Mouse (Mus musculus) liver, embryonic 15.5 days (tissue): ENCODE data around the gene Ccz1. TPM values are rescaled to one million over a fixed set of nuclear protein-coding genes. Genes with fewer than 3 reads are reported as not detected.

Experiments used
- ATAC-seq: fragments of 200-750 bp; cut with Nextera tagmentation; 2 replicates; pipeline ENCODE4 v1.8.0; 2017; ENCODE audit warnings: moderate number of reproducible peaks, mild to moderate bottlenecking, moderate library complexity; ENCODE audit not compliant: insufficient read depth
- H3K27ac ChIP-seq: fragments of 300-500 bp; sonication (generic); replicated peaks from 2 replicates; pipeline ENCODE4 v1.5.1; 2015; ENCODE audit warnings: mild to moderate bottlenecking, inconsistent platforms
- H3K27me3 ChIP-seq: fragments of 300-500 bp; sonication (generic); 2 replicates; pipeline ENCODE4 v1.6.1; 2015; ENCODE audit warnings: mild to moderate bottlenecking, inconsistent platforms
- H3K36me3 ChIP-seq: fragments of 300-500 bp; sonication (generic); replicated peaks from 2 replicates; pipeline ENCODE4 v1.6.1; 2015; ENCODE audit warnings: moderate library complexity, mild to moderate bottlenecking, inconsistent platforms
- H3K4me1 ChIP-seq: fragments of 300-500 bp; sonication (generic); replicated peaks from 2 replicates; pipeline ENCODE4 v1.6.1; 2015; ENCODE audit warnings: inconsistent platforms
- H3K4me2 ChIP-seq: fragments of 300-500 bp; sonication (generic); 2 replicates; pipeline ENCODE4 v1.6.1; 2015; ENCODE audit warnings: moderate library complexity, mild to moderate bottlenecking, inconsistent platforms
- H3K4me3 ChIP-seq: fragments of 300-500 bp; sonication (generic); replicated peaks from 2 replicates; pipeline ENCODE4 v1.5.1; 2015; ENCODE audit warnings: mild to moderate bottlenecking, inconsistent platforms
- H3K9ac ChIP-seq: fragments of 300-500 bp; sonication (generic); 2 replicates; pipeline ENCODE4 v1.6.1; 2015; ENCODE audit warnings: moderate library complexity, mild to moderate bottlenecking, inconsistent platforms
- H3K9me3 ChIP-seq: fragments of 300-500 bp; sonication (generic); replicated peaks from 2 replicates; pipeline ENCODE4 v1.6.1; 2016; ENCODE audit warnings: inconsistent platforms
- WGBS: fragments of 180-500 bp; shearing (Covaris S2); methylation state at CpG from one replicate; pipeline ENCODE4 v1.1.7; 2015; ENCODE audit warnings: mixed read lengths; ENCODE audit not compliant: insufficient replicate concordance; 5-methylcytosine and 5-hydroxymethylcytosine counted together
- polyA plus RNA-seq: library from polyadenylated mRNA; unstranded; fragments of >200 nt; fragmentation: Nextera tagmentation; extraction: Ambion mirVana; gene quantifications from 2 replicates; pipeline ENCODE4 v1.2.1, GENCODE M21; 2015

The Ccz1 gene
- polyA plus RNA-seq, 1 experiment from 2014 or later, result 35.7 TPM

DNA sequence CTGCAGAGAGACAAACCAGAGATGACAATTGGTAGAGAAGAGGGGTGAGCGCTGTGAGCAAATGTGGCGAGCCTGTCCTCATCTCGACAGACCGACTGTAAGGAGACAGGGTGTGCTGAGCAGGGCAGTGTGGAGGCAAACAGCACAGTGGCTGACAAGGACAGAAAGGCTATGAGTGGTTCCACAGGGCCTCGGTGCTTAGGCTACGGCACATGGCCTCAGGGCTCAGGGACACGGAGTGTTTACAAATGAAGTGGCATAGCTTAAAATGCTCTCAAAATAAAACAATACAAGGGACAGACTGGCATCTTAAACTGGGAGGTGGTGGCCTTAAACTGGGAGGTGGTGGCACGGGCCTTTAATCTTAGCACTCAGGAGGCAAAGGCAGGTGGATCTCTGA is 21.4 kb downstream of the Ccz1 start:
- peaks cover 100% of the 10 kb centered on the region for H3K36me3 ChIP-seq
- H3K4me3 ChIP-seq, result no peak overlapping the region
- H3K27ac ChIP-seq, result no peak overlapping the region
- H3K27me3 ChIP-seq, result no peaks in the 10 kb centered on the region
- no peak overlapping the region for H3K9ac ChIP-seq
- no peak for ATAC-seq
- no peaks in the 10 kb centered on the region for H3K4me1 ChIP-seq
- WGBS, result 81% methylated on average over 8 of the region's 8 CpGs
- H3K9me3 ChIP-seq, result no peaks in the 10 kb centered on the region
- H3K4me2 ChIP-seq, result no peak overlapping the region

DNA sequence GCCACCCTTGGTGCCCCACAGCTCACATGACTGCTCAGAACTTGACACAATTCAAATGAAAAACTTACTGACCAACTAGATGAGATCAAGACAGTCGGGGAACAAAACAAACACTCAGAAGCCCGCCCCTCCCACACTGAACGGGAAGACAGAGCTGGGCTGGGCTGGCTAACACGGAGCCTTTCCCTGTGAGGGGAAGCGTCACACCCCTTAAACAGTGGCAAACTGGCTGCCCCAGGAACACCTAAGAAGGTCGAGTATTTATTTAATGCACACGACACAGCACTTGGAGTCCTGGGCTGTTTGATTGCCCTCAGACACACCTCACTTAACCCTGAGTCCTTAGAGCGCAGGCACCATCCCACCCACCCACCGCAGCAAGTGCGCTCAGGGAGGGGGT is 22.0 kb downstream of the Ccz1 start:
- H3K4me1 ChIP-seq, result no peaks in the 10 kb centered on the region
- H3K27ac ChIP-seq, result no peak overlapping the region
- H3K9ac ChIP-seq, result no peak overlapping the region
- no peaks in the 10 kb centered on the region for H3K9me3 ChIP-seq
- H3K36me3 ChIP-seq, result peaks cover 100% of the 10 kb centered on the region
- no peaks in the 10 kb centered on the region for H3K27me3 ChIP-seq
- no peak for ATAC-seq
- no peak overlapping the region for H3K4me3 ChIP-seq
- H3K4me2 ChIP-seq, result no peak overlapping the region
- WGBS, result 84% methylated on average over 10 of the region's 10 CpGs

DNA sequence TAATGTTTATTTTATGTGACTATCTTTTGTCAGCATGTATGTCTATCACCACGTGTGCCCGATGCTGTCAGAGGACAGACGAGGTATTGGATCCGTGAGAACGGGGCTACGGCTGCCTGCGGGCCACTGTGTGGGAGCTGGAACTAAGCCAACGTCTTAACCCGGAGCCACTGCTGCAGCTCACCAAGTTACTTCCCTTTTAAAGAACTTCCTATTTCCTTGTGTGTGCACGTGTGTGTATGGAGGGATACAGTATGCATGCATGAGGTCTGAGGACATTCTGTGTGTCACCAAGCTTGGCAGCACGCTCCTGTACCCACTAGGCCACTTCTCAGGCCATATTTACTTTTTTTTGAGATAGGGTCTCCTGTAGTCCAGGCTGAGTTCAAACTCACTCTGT is 24.6 kb downstream of the Ccz1 start:
- H3K27ac ChIP-seq, result no peak overlapping the region
- peaks cover 97% of the 10 kb centered on the region for H3K36me3 ChIP-seq
- ATAC-seq, result no peak
- no peak overlapping the region for H3K4me3 ChIP-seq
- H3K9ac ChIP-seq, result no peak overlapping the region
- no peaks in the 10 kb centered on the region for H3K27me3 ChIP-seq
- no peaks in the 10 kb centered on the region for H3K9me3 ChIP-seq
- 43% methylated on average over 11 of the region's 11 CpGs for WGBS
- no peaks in the 10 kb centered on the region for H3K4me1 ChIP-seq
- H3K4me2 ChIP-seq, result no peak overlapping the region

DNA sequence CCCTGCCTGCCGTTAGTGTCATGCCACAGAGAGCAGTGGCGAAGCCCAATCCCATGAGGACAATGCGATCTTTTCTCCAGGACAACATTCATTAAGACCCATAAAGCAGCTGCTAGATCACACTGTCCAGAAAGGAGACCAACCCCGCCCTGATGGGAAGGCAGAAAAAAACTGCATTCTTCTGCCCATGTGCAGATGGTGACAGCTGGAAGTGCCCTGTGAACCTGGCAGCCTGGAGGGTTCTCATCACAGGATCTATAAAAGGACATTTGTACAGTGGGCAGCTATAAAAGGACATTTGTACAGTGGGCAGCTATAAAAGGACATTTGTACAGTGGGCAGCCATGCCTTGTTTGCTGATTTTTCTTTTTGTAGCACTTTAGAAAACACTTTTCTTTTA is 25.6 kb downstream of the Ccz1 start:
- Histone ChIP-seq H3K9me3 (no peaks in the 10 kb centered on the region), H3K27ac (no peak overlapping the region), H3K4me1 (no peaks in the 10 kb centered on the region), H3K4me2 (no peak overlapping the region), H3K36me3 (peaks cover 97% of the 10 kb centered on the region), H3K27me3 (no peaks in the 10 kb centered on the region), H3K9ac (no peak overlapping the region), H3K4me3 (no peak overlapping the region)
- ATAC-seq, result no peak
- WGBS, result 78% methylated on average over 4 of the region's 4 CpGs

DNA sequence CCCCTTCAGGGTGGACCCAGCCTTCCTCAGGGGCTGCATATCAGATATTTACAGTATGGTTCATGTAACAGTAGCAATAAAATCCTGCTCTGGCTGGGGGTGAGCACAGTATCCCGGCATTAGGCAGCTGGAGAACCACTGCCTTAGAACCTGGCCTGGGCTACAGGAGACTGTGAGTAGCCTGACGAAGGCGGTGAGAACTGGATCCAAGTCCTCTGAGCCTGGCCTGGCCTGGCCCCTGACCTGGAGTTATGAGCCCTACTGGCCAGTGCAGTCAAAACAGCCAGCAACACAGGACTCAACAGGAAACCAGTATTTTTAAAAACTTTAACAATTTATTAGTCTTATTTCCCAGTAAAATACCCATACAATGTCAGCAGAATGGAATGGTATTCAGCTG is 27.1 kb downstream of the Ccz1 start:
- Histone ChIP-seq H3K9ac (no peak overlapping the region), H3K9me3 (no peaks in the 10 kb centered on the region), H3K4me1 (no peaks in the 10 kb centered on the region), H3K4me3 (no peak overlapping the region), H3K4me2 (no peak overlapping the region), H3K27me3 (no peaks in the 10 kb centered on the region), H3K27ac (no peak overlapping the region), H3K36me3 (peaks cover 89% of the 10 kb centered on the region)
- no peak for ATAC-seq
- 90% methylated on average over 3 of the region's 3 CpGs for WGBS

DNA sequence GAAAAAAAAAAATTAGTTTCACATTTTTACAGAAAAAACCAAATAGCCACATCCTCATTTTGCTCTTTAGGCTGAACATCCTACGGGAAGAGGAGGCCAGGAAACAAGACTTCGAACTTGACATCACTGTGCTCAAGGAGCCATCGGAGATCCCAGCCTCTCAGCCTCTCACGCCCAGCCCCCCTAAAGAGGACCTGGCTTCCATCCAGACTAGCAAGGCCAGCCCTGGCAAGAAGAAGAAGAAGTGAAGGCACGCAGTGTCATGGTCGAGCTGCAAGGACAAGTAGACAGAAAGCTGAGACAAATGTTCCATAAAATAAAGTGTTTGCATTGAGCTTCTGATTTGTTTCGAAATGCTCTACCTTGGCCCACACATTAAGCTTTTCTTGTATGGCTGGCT is 29.3 kb downstream of the Ccz1 start:
- no peaks in the 10 kb centered on the region for H3K9me3 ChIP-seq
- no peaks in the 10 kb centered on the region for H3K4me1 ChIP-seq
- peaks cover 67% of the 10 kb centered on the region for H3K36me3 ChIP-seq
- H3K27me3 ChIP-seq, result no peaks in the 10 kb centered on the region
- H3K4me3 ChIP-seq, result no peak overlapping the region
- ATAC-seq, result no peak
- H3K9ac ChIP-seq, result no peak overlapping the region
- WGBS, result 84% methylated on average over 7 of the region's 7 CpGs
- H3K4me2 ChIP-seq, result no peak overlapping the region
- no peak overlapping the region for H3K27ac ChIP-seq

DNA sequence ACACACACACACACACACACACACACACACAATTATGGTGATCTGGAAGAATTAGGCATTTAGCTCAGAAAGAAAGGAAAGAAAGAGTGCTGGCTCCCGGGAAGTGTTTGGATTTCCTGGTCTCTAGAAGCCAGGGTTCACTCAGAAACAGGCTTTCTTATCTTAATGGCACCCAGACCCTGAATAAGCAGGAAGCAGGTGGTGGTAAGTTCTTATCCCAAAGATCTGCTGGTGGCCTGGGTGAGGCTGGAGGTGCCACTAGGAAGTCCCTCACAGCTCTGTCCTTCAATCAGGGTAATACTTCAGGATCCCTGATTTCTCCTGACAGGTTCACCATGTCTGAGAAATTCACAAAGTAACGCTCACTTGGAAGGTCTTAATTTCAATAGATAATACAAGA is 32.3 kb downstream of the Ccz1 start:
- Histone ChIP-seq H3K9ac (no peak overlapping the region), H3K27me3 (no peaks in the 10 kb centered on the region; the same call in 1 of the 2 replicates), H3K27ac (no peak overlapping the region), H3K4me1 (peaks cover 10% of the 10 kb centered on the region), H3K4me2 (no peak overlapping the region), H3K9me3 (no peaks in the 10 kb centered on the region), H3K4me3 (no peak overlapping the region), H3K36me3 (peaks cover 37% of the 10 kb centered on the region)
- WGBS, result 49% methylated on average over 2 of the region's 2 CpGs
- ATAC-seq, result no peak

DNA sequence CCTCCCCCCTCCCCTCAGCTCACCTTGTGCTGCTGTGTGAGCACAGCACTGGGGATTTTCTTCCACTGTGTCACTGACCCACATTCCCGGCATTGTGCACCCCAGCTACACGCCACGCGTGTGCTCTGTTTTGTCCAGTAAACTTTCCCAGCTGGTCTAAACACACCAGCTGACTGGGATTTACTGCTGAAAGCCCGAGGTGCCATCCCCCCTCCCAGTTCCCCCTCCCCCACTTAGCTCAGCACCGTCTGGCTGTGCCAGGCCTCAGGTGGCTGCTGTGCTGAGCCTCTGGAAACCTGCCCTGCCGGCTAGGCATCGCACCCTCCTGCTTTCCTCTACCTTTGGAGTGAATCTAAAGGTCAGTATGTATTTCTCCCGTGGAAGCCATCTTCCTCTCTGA is 33.8 kb downstream of the Ccz1 start:
- Histone ChIP-seq H3K4me2 (no peak overlapping the region), H3K4me1 (peaks cover 25% of the 10 kb centered on the region), H3K27ac (no peak overlapping the region), H3K36me3 (peaks cover 24% of the 10 kb centered on the region), H3K27me3 (no peaks in the 10 kb centered on the region; the same call in 1 of the 2 replicates), H3K9ac (no peak overlapping the region), H3K4me3 (no peak overlapping the region), H3K9me3 (no peaks in the 10 kb centered on the region)
- WGBS, result 53% methylated on average over 9 of the region's 9 CpGs
- no peak for ATAC-seq

DNA sequence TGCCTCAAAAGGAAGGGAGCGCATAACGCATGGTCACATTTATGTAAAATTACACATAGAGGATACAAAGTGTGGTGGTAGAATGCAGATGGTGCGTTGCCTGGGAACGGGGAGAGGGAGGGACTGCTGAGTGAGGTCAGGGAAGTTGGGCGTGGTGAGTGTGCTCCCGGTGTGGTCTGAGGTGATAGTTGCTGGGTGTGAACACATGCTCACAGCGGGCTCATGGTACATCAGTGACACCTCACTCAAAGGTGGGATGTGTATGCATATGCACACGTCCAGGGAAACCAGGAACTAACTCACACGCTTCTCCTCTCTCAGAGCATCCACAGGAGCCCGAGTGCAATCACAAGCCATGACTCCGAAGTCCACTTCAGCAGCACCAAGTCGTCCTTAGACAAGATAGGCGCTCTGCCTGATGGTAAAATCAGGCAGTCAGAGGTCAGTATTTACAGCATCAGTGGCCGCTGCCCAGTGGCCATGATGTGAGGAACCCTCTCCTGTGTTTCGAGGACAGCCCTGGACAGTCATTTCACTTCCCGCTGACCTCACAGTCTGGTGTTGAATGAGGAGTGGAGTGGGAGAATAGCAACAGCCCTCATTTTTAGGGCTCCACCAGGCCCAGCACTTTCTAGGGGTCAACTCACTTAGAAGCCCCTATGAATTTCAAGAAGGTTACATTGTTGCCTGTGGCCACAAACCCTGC is 37.8 kb downstream of the Ccz1 start:
- peak; percentile 91 for ATAC-seq
- 52% methylated on average over 16 of the region's 16 CpGs for WGBS
- Histone ChIP-seq H3K9ac (no peak overlapping the region), H3K4me1 (peaks cover 57% of the 10 kb centered on the region), H3K27ac (peak overlapping the region; percentile 91), H3K4me3 (peak overlapping the region; percentile 10; the same call in 1 of the 2 replicates), H3K4me2 (peak overlapping the region; percentile 63), H3K27me3 (no peaks in the 10 kb centered on the region; the same call in 1 of the 2 replicates), H3K36me3 (no peaks in the 10 kb centered on the region), H3K9me3 (no peaks in the 10 kb centered on the region)

DNA sequence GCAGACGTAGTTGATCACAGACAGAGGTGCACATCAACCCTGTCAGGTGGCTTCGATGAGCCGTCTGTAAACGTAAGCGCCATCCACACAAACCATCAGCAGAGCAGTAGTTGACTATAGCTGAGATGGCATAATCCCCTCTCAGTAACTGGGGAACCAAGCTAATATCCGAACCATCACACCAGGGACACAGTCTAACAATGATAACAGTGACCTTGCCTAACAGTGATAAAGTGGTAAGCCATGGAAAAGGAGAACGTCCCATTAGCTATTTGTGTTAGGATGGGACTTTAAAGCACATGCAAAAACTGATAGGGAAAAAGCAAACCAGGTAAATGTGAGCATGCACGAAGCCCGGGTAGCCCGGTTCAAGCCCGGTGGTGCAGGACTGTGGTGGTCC is 38.4 kb downstream of the Ccz1 start:
- H3K9me3 ChIP-seq, result no peaks in the 10 kb centered on the region
- H3K27me3 ChIP-seq, result no peaks in the 10 kb centered on the region; the same call in 1 of the 2 replicates
- H3K27ac ChIP-seq, result peak overlapping the region; percentile 91
- WGBS, result 65% methylated on average over 11 of the region's 11 CpGs
- H3K36me3 ChIP-seq, result no peaks in the 10 kb centered on the region
- peak; percentile 60 for ATAC-seq
- H3K4me1 ChIP-seq, result peaks cover 59% of the 10 kb centered on the region
- 0 out of 2 replicates have a peak overlapping the region, but pooled peaks have one; percentile 10 for H3K4me3 ChIP-seq
- H3K9ac ChIP-seq, result no peak overlapping the region
- peak overlapping the region; percentile 63 for H3K4me2 ChIP-seq

DNA sequence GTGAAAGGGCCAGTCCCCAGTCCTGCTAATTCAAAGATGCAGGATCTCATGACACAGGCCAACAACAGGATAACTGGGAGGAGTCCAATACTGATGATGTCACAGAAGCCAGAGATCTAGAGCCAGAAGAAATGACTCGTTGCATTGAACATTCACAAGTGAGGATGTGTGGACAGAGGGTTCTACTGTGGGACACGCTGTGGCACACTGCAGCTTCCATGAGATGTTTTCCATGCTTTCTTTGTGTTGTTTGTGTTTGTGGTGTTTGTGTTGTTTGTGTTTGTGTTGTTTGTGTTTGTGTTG is 39.1 kb downstream of the Ccz1 start:
- H3K36me3 ChIP-seq, result no peaks in the 10 kb centered on the region
- H3K9me3 ChIP-seq, result no peaks in the 10 kb centered on the region
- no peak overlapping the region for H3K9ac ChIP-seq
- 26% methylated on average over 2 of the region's 2 CpGs for WGBS
- peak overlapping the region; percentile 63 for H3K4me2 ChIP-seq
- H3K27ac ChIP-seq, result peak overlapping the region; percentile 91
- peaks cover 59% of the 10 kb centered on the region for H3K4me1 ChIP-seq
- peak; percentile 11 for ATAC-seq
- H3K4me3 ChIP-seq, result no peak overlapping the region
- no peaks in the 10 kb centered on the region; the same call in 1 of the 2 replicates for H3K27me3 ChIP-seq
